Mouse (Mus musculus) CH12.LX (cell line): Measurements from ENCODE around the gene Msantd2. TPM values are rescaled to one million over a fixed set of nuclear protein-coding genes. Genes with fewer than 3 reads are reported as not detected.

Experiments
- DNase-seq: peaks from one replicate; pipeline ENCODE4 v3.0.0-alpha.2; 2013; ENCODE audit errors: extremely low read depth
- H3K27ac ChIP-seq: 2 replicates; pipeline ENCODE4 v1.5.1; 2012; ENCODE audit warnings: low read depth, mild to moderate bottlenecking, control low read depth, moderate library complexity; ENCODE audit not compliant: insufficient read depth
- H3K27me3 ChIP-seq: replicated peaks from 2 replicates; pipeline ENCODE3; 2012; ENCODE audit warnings: inconsistent platforms
- H3K36me3 ChIP-seq, 2 experiments: replicated peaks in 1 of 2; 2 replicates each; pipeline versions ENCODE3 to v1.6.1; 2012; ENCODE audit warnings: inconsistent platforms in 1 of 2, low read length in 1 of 2, mild to moderate bottlenecking in 1 of 2, mixed read lengths in 1 of 2, moderate library complexity in 1 of 2; ENCODE audit not compliant: control insufficient read depth in 1 of 2, insufficient read depth in 1 of 2
- H3K4me1 ChIP-seq, 2 experiments: 2 replicates each; pipeline ENCODE4 v1.6.1; 2012; ENCODE audit warnings: inconsistent platforms in 1 of 2, moderate library complexity in 1 of 2; ENCODE audit not compliant: insufficient read depth in 2 of 2, control insufficient read depth in 1 of 2
- H3K4me2 ChIP-seq: 2 replicates; pipeline ENCODE4 v1.6.1; 2012; ENCODE audit warnings: low read depth, mild to moderate bottlenecking, control low read depth; ENCODE audit not compliant: poor library complexity, insufficient read depth, severe bottlenecking
- H3K4me3 ChIP-seq, 3 experiments: fragments of 150-350 bp in 1 of 3; sonication (generic) in 1 of 3; replicated peaks in 1 of 3; 2 replicates each; pipeline versions ENCODE3 to v1.5.1; 2011 to 2012; ENCODE audit warnings: low read depth in 2 of 3, low read length in 2 of 3, mild to moderate bottlenecking in 2 of 3, moderate library complexity in 2 of 3, control low read depth in 1 of 3, improper control_type of control experiment in 1 of 3, inconsistent platforms in 1 of 3, mixed read lengths in 1 of 3; ENCODE audit not compliant: poor library complexity in 1 of 3
- H3K79me2 ChIP-seq: replicated peaks from 2 replicates; pipeline ENCODE4 v1.6.1; 2012; ENCODE audit warnings: mild to moderate bottlenecking, moderate library complexity; ENCODE audit not compliant: control insufficient read depth, poor library complexity, insufficient read depth, severe bottlenecking; ENCODE audit errors: extremely low read depth
- H3K9ac ChIP-seq: 2 replicates; pipeline ENCODE4 v1.6.1; 2012; ENCODE audit warnings: low read depth, mild to moderate bottlenecking, control low read depth, moderate library complexity; ENCODE audit not compliant: insufficient read depth
- H3K9me3 ChIP-seq: replicated peaks from 2 replicates; pipeline ENCODE3; 2012; ENCODE audit warnings: low read length, inconsistent platforms, mixed read lengths
- CHD1 ChIP-seq: IDR thresholded peaks from 2 replicates; pipeline ENCODE4 v1.6.1; 2012; ENCODE audit warnings: low read depth, low read length, improper control_type of control experiment, inconsistent platforms
- CTCF ChIP-seq, 2 experiments: IDR thresholded peaks in 1 of 2; conservative IDR thresholded peaks in 1 of 2; 2 replicates each; pipeline ENCODE4 v1.5.1; 2011 to 2012; ENCODE audit warnings: low read depth in 2 of 2, low read length in 2 of 2, improper control_type of control experiment in 1 of 2, inconsistent platforms in 1 of 2, mild to moderate bottlenecking in 1 of 2, moderate library complexity in 1 of 2
- E2F4 ChIP-seq: IDR thresholded peaks from 2 replicates; pipeline ENCODE4 v1.6.1; 2011; ENCODE audit warnings: low read depth, low read length, improper control_type of control experiment; ENCODE audit not compliant: insufficient replicate concordance
- JUND ChIP-seq: conservative IDR thresholded peaks from 2 replicates; pipeline ENCODE4 v1.6.1; 2011; ENCODE audit warnings: low read depth, low read length, improper control_type of control experiment
- MAZ ChIP-seq: IDR thresholded peaks from 2 replicates; pipeline ENCODE4 v1.6.1; 2012; ENCODE audit warnings: low read depth, mild to moderate bottlenecking, inconsistent platforms, low read length, improper control_type of control experiment, moderate library complexity
- MXI1 ChIP-seq: IDR thresholded peaks from 2 replicates; pipeline ENCODE4 v1.6.1; 2011; ENCODE audit warnings: mild to moderate bottlenecking, low read depth, low read length, improper control_type of control experiment
- MYC ChIP-seq: IDR thresholded peaks from 2 replicates; pipeline ENCODE4 v1.6.1; 2011; ENCODE audit warnings: low read depth, mild to moderate bottlenecking, improper control_type of control experiment, low read length
- NRF1 ChIP-seq: IDR thresholded peaks from 2 replicates; pipeline ENCODE4 v1.6.1; 2014; ENCODE audit warnings: low read depth, mild to moderate bottlenecking, inconsistent platforms, low read length, improper control_type of control experiment, moderate library complexity
- POLR2A ChIP-seq: IDR thresholded peaks from 2 replicates; pipeline ENCODE4 v1.6.1; 2011; ENCODE audit warnings: low read depth, mild to moderate bottlenecking, improper control_type of control experiment, low read length
- POLR2AphosphoS2 ChIP-seq: IDR thresholded peaks from 2 replicates; pipeline ENCODE4 v1.6.1; 2011; ENCODE audit warnings: low read depth, low read length, improper control_type of control experiment
- RCOR1 ChIP-seq: conservative IDR thresholded peaks from 2 replicates; pipeline ENCODE4 v1.6.1; 2012; ENCODE audit warnings: low read depth, mild to moderate bottlenecking, inconsistent platforms, low read length, improper control_type of control experiment
- SMC3 ChIP-seq: IDR thresholded peaks from 2 replicates; pipeline ENCODE4 v1.6.1; 2011; ENCODE audit warnings: low read depth, low read length, improper control_type of control experiment
- TCF12 ChIP-seq: IDR thresholded peaks from 2 replicates; pipeline ENCODE4 v1.6.1; 2014; ENCODE audit warnings: low read depth, mild to moderate bottlenecking, inconsistent platforms, low read length, improper control_type of control experiment
- UBTF ChIP-seq: IDR thresholded peaks from 2 replicates; pipeline ENCODE4 v1.6.1; 2012; ENCODE audit warnings: low read depth, mild to moderate bottlenecking, inconsistent platforms, low read length, improper control_type of control experiment, moderate library complexity
- USF1 ChIP-seq: IDR thresholded peaks from 2 replicates; pipeline ENCODE4 v1.6.1; 2014; ENCODE audit warnings: low read depth, mild to moderate bottlenecking, inconsistent platforms, low read length, improper control_type of control experiment
- ZC3H11A ChIP-seq: IDR thresholded peaks from 2 replicates; pipeline ENCODE4 v1.6.1; 2012; ENCODE audit warnings: low read depth, mild to moderate bottlenecking, inconsistent platforms, low read length, improper control_type of control experiment
- ZMIZ1 ChIP-seq: IDR thresholded peaks from 2 replicates; pipeline ENCODE4 v1.6.1; 2012; ENCODE audit warnings: low read depth, mild to moderate bottlenecking, inconsistent platforms, low read length, improper control_type of control experiment
- dilution Hi-C: fragments of 300-500 bp; cut with MboI; formaldehyde crosslinking; loops from 2 replicates; pipeline ENCODE4 v1.14.3; 2020; ENCODE audit warnings: low sequenced_read_pairs; ENCODE audit not compliant: extremely low pct_unique_long_range_greater_than_20kb, extremely low pct_ligation_motif_present
- in situ Hi-C: fragments of 300-500 bp; cut with MboI; formaldehyde crosslinking; loops from 3 replicates; pipeline ENCODE4 v1.14.3; 2019; ENCODE audit warnings: low sequenced_read_pairs, low pct_ligation_motif_present, low pct_unique_long_range_greater_than_20kb, mixed read lengths
- polyA plus RNA-seq: library from polyadenylated mRNA; unstranded; fragments of >175 nt; gene quantifications from 2 replicates; pipeline ENCODE4 v1.2.1, GENCODE M21; 2012; ENCODE audit warnings: low read depth; ENCODE audit not compliant: insufficient read length
- total RNA-seq, 2 experiments: library from RNA; depleted of rRNA; stranded (reverse); fragments of 300-350 nt in 1 of 2; fragments of >200 nt in 1 of 2; gene quantifications; 2 replicates each; pipeline ENCODE4 v1.2.3; 2012 to 2014

Msantd2 gene
- total and polyA plus RNA-seq, 3 experiments, result 11.9 to 16.8 (median 13.8) TPM

DNA sequence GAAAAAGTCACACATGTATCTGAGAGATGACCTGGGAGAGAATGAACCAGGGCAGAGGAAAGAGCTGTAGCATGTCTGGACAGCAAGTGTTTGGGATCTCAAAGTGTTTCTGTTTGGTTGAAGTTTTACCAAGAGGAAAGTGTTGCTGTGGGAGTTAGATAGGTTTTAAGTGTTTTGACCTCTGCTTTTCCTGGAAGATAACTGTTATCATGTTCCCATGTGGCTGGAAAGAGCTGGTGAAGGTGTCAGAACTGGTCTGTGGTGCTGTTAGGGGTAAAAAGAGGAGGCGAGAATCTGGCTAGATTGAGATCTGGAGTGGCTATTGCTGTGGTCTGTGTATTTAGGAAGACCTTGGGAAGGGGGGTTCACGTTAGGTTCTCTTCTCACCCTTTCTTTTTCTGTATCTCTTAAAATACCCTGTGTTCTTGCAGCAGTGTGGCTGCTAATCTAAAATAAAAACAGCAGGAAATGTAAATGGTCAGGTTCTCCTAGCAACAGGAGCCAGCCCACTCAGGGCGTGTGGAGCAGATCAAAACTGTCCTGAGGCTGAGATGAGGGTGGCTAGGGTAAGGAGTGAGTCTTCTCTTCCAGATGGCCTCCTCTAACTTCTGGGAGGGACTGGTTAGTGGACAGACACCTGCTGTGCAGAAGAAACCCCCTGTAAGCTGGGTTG, 83.2 kb downstream of the Msantd2 start:
- H3K79me2 ChIP-seq, result no peaks in the 10 kb centered on the region
- dilution Hi-C loops (no loop called here), in situ Hi-C loops (no loop called here)
- no peaks in the 10 kb centered on the region for H3K9me3 ChIP-seq
- H3K4me2 ChIP-seq, result no peak overlapping the region
- DNase-seq, result no peak
- H3K27ac ChIP-seq, result no peak overlapping the region
- H3K4me3 ChIP-seq, result no peak overlapping the region
- no peaks in the 10 kb centered on the region for H3K36me3 ChIP-seq
- no peak for TF ChIP-seq MYC
- no peak for TF ChIP-seq ZC3H11A
- no peak for TF ChIP-seq JUND
- no peak for TF ChIP-seq CTCF (conservative IDR thresholded peaks at IDR 0.05 in 1 of 2, IDR thresholded peaks at IDR 0.05 in 1 of 2; ENCODE audit: low read depth in 2 of 2, low read length in 2 of 2)
- TF ChIP-seq MAZ, result no peak
- TF ChIP-seq POLR2AphosphoS2, result no peak
- TF ChIP-seq RCOR1, result no peak
- no peak for TF ChIP-seq NRF1
- no peak for TF ChIP-seq CHD1
- TF ChIP-seq E2F4, result no peak
- no peak for TF ChIP-seq USF1
- TF ChIP-seq MXI1, result no peak
- TF ChIP-seq UBTF, result no peak
- no peak for TF ChIP-seq POLR2A
- TF ChIP-seq SMC3, result no peak
- no peak for TF ChIP-seq TCF12
- TF ChIP-seq ZMIZ1, result no peak
- H3K27me3 ChIP-seq, result no peaks in the 10 kb centered on the region
- H3K9ac ChIP-seq, result no peak overlapping the region
- H3K4me1 ChIP-seq, result peaks cover 4 to 20% of the 10 kb centered on the region in 2 experiments; a peak in 3 of 4 replicates

Other genes with a start within 250 kb of the Msantd2 start
- gene Slc37a2, start 233.6 kb upstream of the Msantd2 start, total RNA-seq (2012; rRNA removed), result 8.9 and 10.4 TPM in 2 replicates
- 13.0 and 13.4 TPM in 2 replicates for gene Slc37a2, start 233.6 kb upstream of the Msantd2 start, total RNA-seq (2014; rRNA removed)
- 14.3 and 14.5 TPM in 2 replicates for gene Slc37a2, start 233.6 kb upstream of the Msantd2 start, polyA plus RNA-seq
- gene Ccdc15, start 140.9 kb upstream of the Msantd2 start, total RNA-seq (2012; rRNA removed), result 5.3 and 6.8 TPM in 2 replicates
- 6.3 and 7.0 TPM in 2 replicates for gene Ccdc15, start 140.9 kb upstream of the Msantd2 start, total RNA-seq (2014; rRNA removed)
- gene Ccdc15, start 140.9 kb upstream of the Msantd2 start, polyA plus RNA-seq, result 6.3 and 7.0 TPM in 2 replicates
- gene Hepacam, start 122.0 kb upstream of the Msantd2 start, total RNA-seq (2012; rRNA removed), result 0.13 TPM in 1 of 2 replicates, not detected in the other
- not detected in 2 replicates for gene Hepacam, start 122.0 kb upstream of the Msantd2 start, total RNA-seq (2014; rRNA removed)
- gene Hepacam, start 122.0 kb upstream of the Msantd2 start, polyA plus RNA-seq, result 0.07 TPM in 1 of 2 replicates, not detected in the other
- gene Robo4, start 87.4 kb upstream of the Msantd2 start, total RNA-seq (2012; rRNA removed), result not detected in 2 replicates
- not detected in 2 replicates for gene Robo4, start 87.4 kb upstream of the Msantd2 start, total RNA-seq (2014; rRNA removed)
- gene Robo4, start 87.4 kb upstream of the Msantd2 start, polyA plus RNA-seq, result not detected in 2 replicates
- gene Robo3, start 56.1 kb upstream of the Msantd2 start, total RNA-seq (2012; rRNA removed), result 0.76 TPM in 2 replicates
- 0.42 and 0.59 TPM in 2 replicates for gene Robo3, start 56.1 kb upstream of the Msantd2 start, total RNA-seq (2014; rRNA removed)
- gene Robo3, start 56.1 kb upstream of the Msantd2 start, polyA plus RNA-seq, result 0.41 and 1.1 TPM in 2 replicates
- 0.08 and 0.21 TPM in 2 replicates for gene Esam, start 38.8 kb downstream of the Msantd2 start, total RNA-seq (2012; rRNA removed)
- gene Esam, start 38.8 kb downstream of the Msantd2 start, total RNA-seq (2014; rRNA removed), result 0.24 and 0.42 TPM in 2 replicates
- 0.18 and 0.37 TPM in 2 replicates for gene Esam, start 38.8 kb downstream of the Msantd2 start, polyA plus RNA-seq
- gene Vsig2, start 49.9 kb downstream of the Msantd2 start, total RNA-seq (2012; rRNA removed), result not detected in 2 replicates
- gene Vsig2, start 49.9 kb downstream of the Msantd2 start, total RNA-seq (2014; rRNA removed), result not detected in 2 replicates
- gene Vsig2, start 49.9 kb downstream of the Msantd2 start, polyA plus RNA-seq, result not detected in 2 replicates
- 0.42 and 0.50 TPM in 2 replicates for gene Nrgn, start 63.6 kb downstream of the Msantd2 start, total RNA-seq (2012; rRNA removed)
- not detected in 2 replicates for gene Nrgn, start 63.6 kb downstream of the Msantd2 start, total RNA-seq (2014; rRNA removed)
- 3.6 and 4.1 TPM in 2 replicates for gene Nrgn, start 63.6 kb downstream of the Msantd2 start, polyA plus RNA-seq
- gene Siae, start 66.4 kb downstream of the Msantd2 start, total RNA-seq (2012; rRNA removed), result 5.7 and 8.6 TPM in 2 replicates
- gene Siae, start 66.4 kb downstream of the Msantd2 start, total RNA-seq (2014; rRNA removed), result 5.9 and 6.2 TPM in 2 replicates
- gene Siae, start 66.4 kb downstream of the Msantd2 start, polyA plus RNA-seq, result 7.4 and 7.9 TPM in 2 replicates
- 0.47 and 1.3 TPM in 2 replicates for gene Spa17, start 124.4 kb downstream of the Msantd2 start, total RNA-seq (2012; rRNA removed)
- gene Spa17, start 124.4 kb downstream of the Msantd2 start, total RNA-seq (2014; rRNA removed), result 1.4 and 2.3 TPM in 2 replicates
- 3.2 and 4.1 TPM in 2 replicates for gene Spa17, start 124.4 kb downstream of the Msantd2 start, polyA plus RNA-seq
- gene Tbrg1, start 168.0 kb downstream of the Msantd2 start, total RNA-seq (2012; rRNA removed), result 97.4 and 99.9 TPM in 2 replicates
- gene Tbrg1, start 168.0 kb downstream of the Msantd2 start, total RNA-seq (2014; rRNA removed), result 115 and 129 TPM in 2 replicates
- gene Tbrg1, start 168.0 kb downstream of the Msantd2 start, polyA plus RNA-seq, result 92.4 and 103 TPM in 2 replicates
- gene Panx3, start 179.9 kb downstream of the Msantd2 start, total RNA-seq (2012; rRNA removed), result not detected in 2 replicates
- gene Panx3, start 179.9 kb downstream of the Msantd2 start, total RNA-seq (2014; rRNA removed), result not detected in 2 replicates
- not detected in 2 replicates for gene Panx3, start 179.9 kb downstream of the Msantd2 start, polyA plus RNA-seq
- not detected in 2 replicates for gene Olfr160, start 226.9 kb downstream of the Msantd2 start, total RNA-seq (2012; rRNA removed)
- not detected in 2 replicates for gene Olfr160, start 226.9 kb downstream of the Msantd2 start, total RNA-seq (2014; rRNA removed)
- gene Olfr160, start 226.9 kb downstream of the Msantd2 start, polyA plus RNA-seq, result not detected in 2 replicates